Mouse (Mus musculus): ENCODE data around the gene Fbxl17.

DNA sequence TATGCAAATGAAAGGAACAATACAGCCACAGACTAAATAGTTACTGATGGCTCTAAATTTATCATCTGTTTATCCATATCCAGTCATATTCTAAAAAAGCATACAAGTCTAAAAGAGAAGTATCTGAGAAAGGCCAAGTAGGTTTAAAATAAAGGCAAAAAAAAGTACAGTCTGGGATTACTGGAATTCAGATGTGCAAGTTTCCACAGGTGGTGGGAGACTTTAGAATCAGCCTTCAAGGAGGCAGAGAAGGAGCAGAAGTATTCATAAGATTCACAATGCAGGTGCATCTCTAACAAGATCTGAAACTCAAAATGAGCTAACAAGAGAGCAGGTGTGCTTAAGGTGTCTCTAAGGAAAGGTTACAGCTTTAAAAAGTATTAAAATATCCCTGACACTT lies 263.0 kb downstream of the Fbxl17 start:
- TF ChIP-seq POLR2A (IDR thresholded peaks at IDR 0.05; ENCODE audit: low read depth, low read length): no peak
- no peak for TF ChIP-seq CTCF (IDR thresholded peaks at IDR 0.05; ENCODE audit: borderline replicate concordance, insufficient read depth, low read length)

Measured in embryonic fibroblast, embryonic 13.5 days (primary cell).